In the genomic region with DNA sequence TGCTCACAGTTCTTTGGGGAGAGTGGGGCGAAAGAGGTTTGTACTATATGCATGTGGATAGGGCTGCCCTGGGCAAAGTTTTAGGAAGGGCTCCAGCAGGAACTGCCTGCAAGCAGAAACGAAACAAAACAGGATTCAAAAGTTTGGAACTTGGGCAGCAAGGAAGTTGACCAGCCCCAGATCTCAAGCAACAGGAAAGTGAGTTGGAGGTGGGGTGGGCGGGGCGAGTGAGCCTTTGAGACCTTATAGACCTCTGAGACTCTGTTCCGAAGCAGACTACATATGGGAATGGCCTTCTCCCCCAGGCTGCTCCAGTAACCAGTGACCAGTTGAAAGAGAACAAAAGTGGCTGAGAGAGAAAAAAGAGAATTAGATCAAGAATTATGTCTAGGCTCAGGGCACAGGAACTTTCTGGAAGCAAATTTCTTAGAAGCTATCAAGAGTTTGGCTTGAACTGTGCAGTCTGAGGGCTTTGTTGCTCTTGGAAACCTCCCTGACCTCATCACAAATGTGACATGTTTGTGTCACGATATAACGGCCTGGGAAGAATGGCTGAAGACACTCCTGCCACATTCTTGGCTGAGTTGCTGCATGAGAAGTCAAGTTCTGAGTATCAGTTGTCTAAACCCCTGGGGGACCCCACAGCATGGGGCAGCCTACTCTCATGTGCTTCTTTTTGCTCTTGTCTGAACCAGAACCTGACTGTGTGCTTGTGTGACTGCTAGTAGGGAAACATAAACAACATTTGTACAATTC, we compare ENCODE assay signal across 15 mouse cellular contexts.
DNase-seq lines count a peak whose midpoint lies in the region; ATAC-seq and TF ChIP-seq lines count a peak whose summit lies in the region.
"Had no signal": no experiment of that assay in that cellular context is flagged by ENCODE, and none has a peak within 500 bp of the region (broad histone marks: within the 10 kb centered on the region; RNA-seq: fewer than 3 reads in every experiment).

No protein-coding gene starts in this region.

- no peak for TF ChIP-seq CTCF in heart, postnatal 0 days (IDR thresholded peaks at IDR 0.05; ENCODE audit: low read depth)

- no peak; the same call in none of the 2 replicates for ATAC-seq in heart, postnatal 0 days (ENCODE audit: insufficient read depth, low read depth)
- ATAC-seq: hindbrain, embryonic 16.5 days had no signal

- H3K27ac ChIP-seq in heart, postnatal 0 days (ENCODE audit: low read depth): peak overlapping the region; percentile 64
- H3K27ac ChIP-seq: embryonic facial prominence, embryonic 12.5 days; left cerebral cortex, adult 2 months; limb, embryonic 13.5 days; midbrain, embryonic 12.5 days had no signal

- peak; percentile 13 for DNase-seq in kidney, adult 11 months
- DNase-seq in kidney, postnatal 25 days: no peak
- DNase-seq in testis, postnatal 10 days (ENCODE audit: low spot score): peak; percentile 22
- no peak for DNase-seq in testis, postnatal 14 days (ENCODE audit: low spot score)
- no peak for DNase-seq in heart, postnatal 0 days (ENCODE audit: low spot score)
- no peak for DNase-seq in layer of hippocampus, postnatal 14 days (ENCODE audit: low spot score in 2 of 2)
- no peak for DNase-seq in neural tube, embryonic 10.5 days (ENCODE audit: extremely low spot score, low spot score)
- DNase-seq: adrenal gland, postnatal 14 days; cerebellum, postnatal 10 days had no signal

- H3K9me3 ChIP-seq in heart, postnatal 0 days (replicated peaks; ENCODE audit: control insufficient read depth, low read length): no peaks in the 10 kb centered on the region
- H3K9me3 ChIP-seq: embryonic facial prominence, embryonic 12.5 days; G1E; limb, embryonic 13.5 days; midbrain, embryonic 12.5 days had no signal

- H3K4me1 ChIP-seq in heart, postnatal 0 days (ENCODE audit: control insufficient read depth, insufficient read depth): peaks cover 9% of the 10 kb centered on the region; the same call in 1 of the 2 replicates
- H3K4me1 ChIP-seq: limb, embryonic 13.5 days; midbrain, embryonic 12.5 days had no signal

- no peak overlapping the region for H3K4me3 ChIP-seq in heart, postnatal 0 days (ENCODE audit: low read depth, low read length)
- H3K4me3 ChIP-seq: embryonic facial prominence, embryonic 12.5 days; left cerebral cortex, adult 2 months; limb, embryonic 13.5 days; midbrain, embryonic 12.5 days had no signal

- H3K36me3 ChIP-seq in heart, postnatal 0 days (replicated peaks; ENCODE audit: control insufficient read depth, insufficient read depth, low read length): no peaks in the 10 kb centered on the region
- H3K36me3 ChIP-seq: embryonic facial prominence, embryonic 12.5 days; G1E; limb, embryonic 13.5 days; midbrain, embryonic 12.5 days had no signal

- 59% methylated on average over 7 of the region's 7 CpGs for WGBS in heart, postnatal 0 days

- no peaks in the 10 kb centered on the region for H3K27me3 ChIP-seq in heart, postnatal 0 days (ENCODE audit: control insufficient read depth, insufficient read depth, low read length)
- H3K27me3 ChIP-seq: embryonic facial prominence, embryonic 12.5 days; limb, embryonic 13.5 days; midbrain, embryonic 12.5 days had no signal

- H3K9ac ChIP-seq in heart, postnatal 0 days (replicated peaks; ENCODE audit: low read depth, low read length): no peak overlapping the region
- H3K9ac ChIP-seq: embryonic facial prominence, embryonic 12.5 days; limb, embryonic 13.5 days; midbrain, embryonic 12.5 days had no signal

- H3K4me2 ChIP-seq in heart, postnatal 0 days (ENCODE audit: low read depth, low read length): no peak overlapping the region
- H3K4me2 ChIP-seq: embryonic facial prominence, embryonic 12.5 days; limb, embryonic 13.5 days; midbrain, embryonic 12.5 days had no signal

- TF ChIP-seq EP300 in heart, postnatal 0 days (IDR thresholded peaks at IDR 0.05; ENCODE audit: low read depth): no peak

Comparison
In these comparisons a context has a peak if more than half of its experiments do, and no peak if none do; other contexts are left out.
1. DNase-seq: peak in kidney, adult 11 months (single experiment) and testis, postnatal 10 days (single experiment); none in kidney, postnatal 25 days (0 of 2), testis, postnatal 14 days (single experiment), heart, postnatal 0 days (single experiment), layer of hippocampus, postnatal 14 days (0 of 2) and neural tube, embryonic 10.5 days (single experiment).